Mouse (Mus musculus) ES-E14 (cell line): ENCODE results near the gene Fer.

ENCODE experiments used
- CHD2 ChIP-seq: IDR thresholded peaks from 2 replicates; pipeline ENCODE4 v1.6.1; 2014; ENCODE audit warnings: mild to moderate bottlenecking, low read depth, low read length, inconsistent platforms
- HCFC1 ChIP-seq: IDR thresholded peaks from 2 replicates; pipeline ENCODE4 v1.6.1; 2012; ENCODE audit warnings: low read length, inconsistent platforms, borderline replicate concordance; ENCODE audit not compliant: insufficient read depth
- ZC3H11A ChIP-seq: IDR thresholded peaks from 2 replicates; pipeline ENCODE4 v1.6.1; 2012; ENCODE audit warnings: low read depth, mild to moderate bottlenecking, inconsistent platforms, low read length, borderline replicate concordance
- ZNF384 ChIP-seq: IDR thresholded peaks from 2 replicates; pipeline ENCODE4 v1.6.1; 2012; ENCODE audit warnings: low read depth, low read length, inconsistent platforms

DNA sequence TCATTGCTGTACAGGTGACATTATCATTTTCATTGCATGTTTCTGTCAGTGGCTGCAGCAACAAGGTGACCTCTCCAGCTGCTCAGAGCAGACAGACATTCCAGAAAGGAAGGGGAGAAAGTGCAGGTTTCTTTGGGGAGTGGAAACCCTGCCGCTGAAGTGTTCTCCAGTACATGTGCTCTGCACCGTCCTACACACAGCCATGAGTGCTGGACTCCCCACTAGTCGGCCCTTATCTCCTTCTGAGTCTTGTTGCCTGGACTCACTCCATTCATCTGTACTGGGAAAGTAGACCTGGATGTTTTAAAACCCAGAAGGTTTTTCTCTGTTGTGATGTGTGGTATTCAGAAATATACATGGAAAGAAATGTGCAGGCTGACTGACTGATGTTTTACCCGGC, 109.3 kb downstream of the Fer start:
- no peak for TF ChIP-seq ZC3H11A
- TF ChIP-seq HCFC1, result no peak
- TF ChIP-seq CHD2, result no peak
- TF ChIP-seq ZNF384, result no peak
